Mouse (Mus musculus): ENCODE measurements around the gene Olfr1392.

DNA sequence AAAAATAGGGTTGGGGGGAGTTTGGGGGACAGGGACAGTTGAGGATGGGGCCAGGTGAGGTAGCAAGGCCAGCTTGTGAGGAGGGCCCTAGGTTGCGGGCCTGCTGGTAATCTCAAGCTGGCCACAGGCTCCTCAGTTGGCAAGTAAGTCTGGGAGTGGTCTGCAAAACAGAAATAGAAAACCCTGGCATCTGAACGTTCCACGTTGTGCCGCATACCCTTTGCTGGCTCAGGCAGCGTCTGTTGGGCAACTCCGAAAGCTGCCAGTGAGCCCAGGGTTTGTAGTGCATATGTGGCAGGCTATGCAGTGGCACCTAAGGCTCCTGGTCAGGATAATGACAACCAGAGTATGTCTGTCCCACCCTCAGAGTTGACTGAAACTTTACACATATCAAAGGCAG lies 21.9 kb upstream of the Olfr1392 start:
- no peak for TF ChIP-seq CTCF (IDR thresholded peaks at IDR 0.05; ENCODE audit: borderline replicate concordance, insufficient read depth, low read length)
- TF ChIP-seq POLR2A (IDR thresholded peaks at IDR 0.05; ENCODE audit: low read depth, low read length): no peak

Data from embryonic fibroblast, embryonic 13.5 days (primary cell).